Mouse (Mus musculus): ENCODE measurements at regions not wholly inside any gene's neighbourhood (a gene's known extent, or its start where the extent isn't known, plus 50 kb on each side); places are given as distances from the start of the nearest gene placed in this dataset.
A peak's percentile ranks its signal among the peaks of the same experiment; 100 is the strongest.

DNA sequence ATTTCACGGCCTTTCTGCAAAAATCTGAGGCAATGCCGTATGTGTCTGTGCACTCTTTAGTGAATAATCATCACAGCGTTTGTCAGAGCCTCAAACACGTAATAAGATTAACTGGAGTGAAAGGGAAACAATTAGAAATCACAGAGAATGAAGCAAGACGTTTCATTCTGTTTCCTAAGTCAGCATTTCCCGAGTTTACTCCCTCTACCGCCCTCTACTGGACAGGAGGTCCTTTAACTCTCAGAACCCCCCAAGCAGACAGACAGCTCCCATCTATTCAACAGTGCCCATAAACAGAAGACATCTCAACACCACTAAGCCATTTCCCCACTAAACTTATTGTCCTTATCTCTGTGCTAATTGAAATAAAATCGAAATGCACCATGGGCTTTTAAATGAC lies 167.5 kb upstream of the Rnd3 start:
- DNase-seq = no peak

- no peak for DNase-seq
Observed at GRCm38 (mm10) chr2:51313414-51313813, 164.5 kb upstream of the Rnd3 start.

DNA sequence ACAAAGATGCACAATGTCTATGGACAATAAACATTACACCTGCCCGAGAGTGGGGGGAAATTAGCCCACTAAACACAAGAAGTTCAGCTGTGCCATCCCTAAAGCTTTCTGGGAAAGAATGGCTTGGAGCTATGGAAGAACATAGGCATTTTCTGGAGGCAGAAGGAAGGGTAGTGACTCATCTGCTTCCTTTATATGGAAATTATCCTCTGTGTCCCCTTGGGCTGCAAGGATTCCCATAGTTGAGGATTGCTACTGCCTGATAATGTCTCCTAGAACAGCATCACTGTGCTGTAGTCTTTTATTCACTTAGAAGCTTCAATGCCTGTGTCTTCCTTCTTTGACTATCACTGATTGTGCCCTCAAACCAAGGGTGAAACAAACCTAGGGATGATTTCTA lies 157.3 kb upstream of the Rnd3 start:
- DNase-seq = no peak

DNA sequence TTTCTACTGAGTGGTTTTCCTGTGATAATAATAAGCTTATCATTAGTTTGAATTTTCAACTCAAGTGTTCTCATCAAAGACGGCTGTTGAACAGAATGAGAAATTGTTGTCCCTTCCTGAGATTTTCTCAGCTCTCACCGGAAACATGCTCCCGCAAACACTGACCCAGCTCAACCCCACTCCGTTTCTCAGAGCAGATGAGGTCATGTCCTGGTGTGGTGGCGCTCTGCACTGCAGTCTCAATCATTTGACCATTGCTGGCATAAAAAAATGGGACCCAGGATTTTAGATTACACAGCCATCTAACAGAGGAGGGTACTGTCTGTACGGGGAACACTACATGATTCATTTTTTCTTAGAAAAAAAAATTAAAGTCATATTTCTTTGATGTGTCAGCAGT lies 156.5 kb upstream of the Rnd3 start:
- peak; percentile 41 for DNase-seq

- no peak for DNase-seq
Observed at GRCm38 (mm10) chr2:51304694-51305093, 155.8 kb upstream of the Rnd3 start.

DNA sequence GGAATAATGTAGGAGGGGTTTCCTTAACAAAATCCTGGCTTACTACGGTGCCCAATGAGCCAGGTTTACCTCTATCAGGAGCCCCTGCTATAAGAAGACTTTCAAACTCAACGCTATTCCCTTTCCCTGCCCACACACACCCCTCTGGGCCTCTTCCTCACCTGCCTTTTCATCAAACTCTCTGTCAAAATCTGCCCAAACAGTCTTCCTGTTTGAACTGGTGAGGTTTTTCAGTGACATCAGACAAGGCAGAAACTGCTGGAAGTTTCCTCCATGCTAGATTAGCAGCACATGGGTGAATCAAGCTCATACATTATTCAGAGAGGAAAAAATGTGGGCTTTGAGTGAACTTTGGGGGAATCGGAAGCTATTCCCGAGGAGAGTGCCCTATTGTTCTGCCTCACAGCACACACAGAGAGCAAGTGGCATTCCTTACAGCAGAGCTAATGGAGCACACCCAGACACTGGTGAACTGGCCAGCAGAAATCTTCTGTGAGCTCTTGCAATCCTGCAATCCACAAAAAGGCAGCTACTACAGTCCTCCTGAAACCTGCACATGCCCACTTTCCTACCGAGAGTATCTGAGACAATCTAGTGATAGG lies 141.8 kb upstream of the Rnd3 start:
- peak; percentile 2 for DNase-seq

DNA sequence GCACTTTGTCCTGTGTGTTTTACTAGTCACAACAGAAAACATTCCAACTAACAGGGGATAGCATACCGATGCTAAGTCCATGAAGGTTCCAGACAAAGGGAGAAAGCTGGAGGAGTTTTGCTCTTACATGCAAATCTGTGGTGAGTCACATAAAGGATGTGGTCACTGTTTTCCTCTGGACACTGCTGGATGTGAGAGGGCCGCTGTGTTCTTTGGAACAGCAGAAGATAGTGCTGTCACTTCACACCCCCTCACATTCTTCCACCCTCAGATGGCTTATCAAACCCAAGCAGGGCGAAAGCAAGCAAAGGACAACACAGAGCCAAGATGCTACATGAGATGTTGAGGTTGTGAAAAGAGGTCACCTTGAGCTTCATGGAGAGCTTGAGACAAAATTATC lies 139.8 kb upstream of the Rnd3 start:
- no peak for DNase-seq

DNA sequence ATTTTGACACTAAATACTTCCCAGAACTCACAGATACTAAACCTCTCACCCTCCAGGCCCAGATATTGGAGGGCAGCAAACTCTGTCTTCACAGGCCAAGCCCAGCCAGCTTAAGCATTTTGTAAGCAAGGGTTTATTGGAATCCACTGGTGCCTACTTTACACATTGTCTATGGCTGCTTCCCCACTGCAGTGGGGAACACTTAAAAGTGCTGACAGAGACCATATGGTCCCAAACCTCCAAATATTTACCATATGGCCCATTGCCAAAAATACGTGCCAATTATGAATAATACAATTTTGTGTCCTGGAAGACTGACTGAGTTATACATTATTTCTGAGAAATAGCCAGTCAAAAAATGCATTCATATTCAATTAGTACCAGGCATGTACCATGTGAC lies 136.7 kb upstream of the Rnd3 start:
- no peak for DNase-seq

GRCm38 (mm10) chr2:51284781-51285225 lies 135.9 kb upstream of the Rnd3 start:
- DNase-seq = no peak

GRCm38 (mm10) chr2:51279396-51280045 lies 130.6 kb upstream of the Rnd3 start:
- no peak for DNase-seq

GRCm38 (mm10) chr2:51278824-51279223 lies 129.9 kb upstream of the Rnd3 start:
- DNase-seq = no peak

GRCm38 (mm10) chr2:51278356-51278755 lies 129.4 kb upstream of the Rnd3 start:
- DNase-seq = no peak

DNA sequence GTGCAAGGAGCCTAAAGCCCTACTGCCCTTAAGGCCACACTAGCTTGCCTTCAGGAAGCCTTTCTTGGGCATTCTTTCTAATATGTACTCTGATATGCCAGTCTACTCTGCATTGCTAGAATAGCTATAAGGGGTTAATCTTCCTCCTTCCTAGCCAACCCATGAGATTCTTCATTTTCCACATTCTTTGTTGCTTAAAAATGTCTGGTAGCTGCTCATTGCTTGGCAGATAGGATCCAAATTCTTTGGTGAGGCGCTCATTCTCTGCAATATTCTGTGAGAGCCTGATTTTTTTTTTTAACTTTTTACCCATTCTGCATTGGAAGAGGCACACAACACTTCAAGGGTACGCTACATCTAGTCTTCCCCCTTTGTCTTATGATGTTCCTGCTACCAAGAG lies 127.7 kb upstream of the Rnd3 start:
- no peak for DNase-seq

- DNase-seq = no peak
Observed at GRCm38 (mm10) chr2:51273300-51273699, 124.4 kb upstream of the Rnd3 start.

DNA sequence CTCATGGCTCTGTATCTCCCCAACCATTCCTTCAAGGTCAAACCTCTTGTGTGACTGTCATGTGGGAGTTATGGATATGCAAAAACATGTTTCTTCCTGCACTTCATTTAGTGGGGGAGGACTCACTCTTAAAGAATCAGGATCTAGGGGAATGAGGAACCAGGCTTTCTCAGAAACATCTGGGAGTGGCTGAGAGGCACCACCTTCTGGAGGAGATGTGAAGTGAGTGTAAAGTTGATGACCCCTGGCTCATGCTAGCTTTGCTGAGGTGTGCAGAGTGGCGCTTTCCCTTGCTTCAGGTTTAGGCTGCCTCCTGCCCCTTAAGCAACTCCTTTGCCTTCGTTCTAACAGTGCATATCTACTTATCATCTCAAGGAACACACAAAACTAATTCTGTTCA lies 119.6 kb upstream of the Rnd3 start:
- DNase-seq = no peak

GRCm38 (mm10) chr2:51267662-51268061 lies 118.8 kb upstream of the Rnd3 start:
- DNase-seq = no peak

DNA sequence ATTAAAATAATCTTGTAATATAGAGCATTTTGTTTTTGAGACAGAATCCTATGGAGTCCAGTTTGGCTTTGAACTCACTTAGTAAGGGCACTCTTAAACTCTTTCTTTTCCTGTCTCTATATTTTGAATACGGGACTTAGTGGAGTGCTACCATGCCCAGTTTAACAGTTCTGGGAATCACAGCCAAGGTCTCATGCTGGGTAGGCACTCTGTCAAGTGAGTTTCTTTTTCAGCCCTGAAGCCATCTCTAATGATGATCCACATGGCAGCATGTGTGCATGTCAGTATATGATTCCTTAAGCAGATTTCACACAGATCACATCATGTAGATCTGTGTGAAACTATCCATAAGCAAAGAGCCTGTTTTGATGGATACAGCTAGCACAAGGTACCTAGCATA lies 113.6 kb upstream of the Rnd3 start:
- no peak for DNase-seq

DNA sequence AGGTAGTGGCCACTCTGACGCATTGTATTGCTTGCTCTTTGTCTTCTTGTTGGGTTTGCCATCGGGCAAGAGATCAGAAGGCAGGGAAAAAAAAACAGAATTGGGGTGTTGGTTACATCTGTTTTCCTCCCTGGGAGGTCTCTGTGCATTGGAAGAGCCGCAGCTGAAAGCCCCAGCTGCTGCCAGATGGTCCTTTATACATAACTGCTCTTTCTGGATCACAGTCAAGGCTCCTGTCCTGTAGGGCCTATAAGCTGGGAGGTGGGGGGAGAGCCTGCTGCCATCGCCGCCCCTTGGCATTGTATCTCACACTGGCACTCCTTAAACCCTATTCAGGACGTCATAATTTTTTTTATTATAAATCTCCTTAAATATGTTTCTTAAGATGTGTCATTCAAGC lies 101.9 kb upstream of the Rnd3 start:
- DNase-seq = no peak

GRCm38 (mm10) chr2:51241573-51241972 lies 92.7 kb upstream of the Rnd3 start:
- DNase-seq = no peak

- no peak for DNase-seq
Observed at GRCm38 (mm10) chr2:51240000-51240399, 91.1 kb upstream of the Rnd3 start.

GRCm38 (mm10) chr2:51238992-51239391 lies 90.1 kb upstream of the Rnd3 start:
- no peak for DNase-seq

GRCm38 (mm10) chr2:51238131-51238931 lies 89.4 kb upstream of the Rnd3 start:
- no peak for DNase-seq

DNA sequence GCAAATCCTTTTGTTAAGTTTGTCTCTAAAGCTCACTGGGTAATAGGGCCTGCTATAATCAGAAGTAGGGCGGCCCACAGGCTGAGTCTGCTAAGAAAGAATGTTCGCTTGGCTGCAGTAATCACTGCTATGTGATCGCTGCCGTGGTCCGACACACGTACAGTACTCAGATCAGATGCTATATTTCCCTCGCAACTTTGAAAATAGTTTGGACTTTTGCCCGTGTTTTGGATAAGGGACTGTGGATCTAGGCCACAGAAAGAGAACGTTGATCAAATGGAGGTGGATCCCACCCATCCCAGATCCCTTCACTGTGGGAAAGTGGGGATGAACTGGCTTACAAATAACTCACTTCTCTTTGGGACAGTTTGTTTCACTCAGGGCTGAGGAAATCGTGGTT lies 88.5 kb upstream of the Rnd3 start:
- no peak for DNase-seq

- no peak for DNase-seq
Observed at GRCm38 (mm10) chr2:51236852-51237251, 87.9 kb upstream of the Rnd3 start.

Data from kidney, adult 11 months (tissue).